Mouse (Mus musculus) stomach, postnatal 0 days (tissue): ENCODE measurements at regions not wholly inside any gene's neighbourhood (a gene's known extent, or its start where the extent isn't known, plus 50 kb on each side); places are given as distances from the start of the nearest gene placed in this dataset.

Experiments
- CTCF ChIP-seq: IDR thresholded peaks from 2 replicates; pipeline ENCODE4 v1.5.1; 2016; ENCODE audit warnings: antibody characterized with exemption, low read depth, mild to moderate bottlenecking, moderate library complexity
- EP300 ChIP-seq: optimal IDR thresholded peaks from 2 replicates; pipeline ENCODE3; 2016; ENCODE audit warnings: antibody characterized with exemption

DNA sequence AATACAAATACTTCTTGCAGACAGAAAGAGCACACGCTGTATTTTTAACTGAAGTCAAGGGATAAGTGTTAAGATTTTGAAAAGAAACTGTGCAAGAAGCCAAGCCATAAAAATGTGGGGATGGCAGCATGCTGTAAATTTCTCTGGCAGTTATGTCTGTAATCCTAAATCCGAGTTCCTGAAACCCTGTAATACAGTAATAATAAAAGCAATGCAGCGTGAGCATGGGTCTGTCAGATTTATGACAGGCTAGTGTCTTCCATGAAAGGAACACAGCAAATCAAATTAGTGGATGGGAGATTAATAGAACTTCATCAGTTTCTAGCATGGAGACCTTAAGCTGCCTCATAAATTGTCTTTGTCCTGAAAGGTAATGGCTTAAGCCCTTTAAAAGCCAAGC, 597.7 kb downstream of the 1190002N15Rik start:
- TF ChIP-seq CTCF = no peak
- TF ChIP-seq EP300 = no peak
